Mouse (Mus musculus): ENCODE results near the gene Cacfd1. TPM values are rescaled to one million over a fixed set of nuclear protein-coding genes. Genes with fewer than 3 reads are reported as not detected.
A peak's percentile ranks its signal among the peaks of the same experiment; 100 is the strongest.

The Cacfd1 gene
- total RNA-seq (2021): 10 to 100 TPM; 28.0 to 29.7 TPM

DNA sequence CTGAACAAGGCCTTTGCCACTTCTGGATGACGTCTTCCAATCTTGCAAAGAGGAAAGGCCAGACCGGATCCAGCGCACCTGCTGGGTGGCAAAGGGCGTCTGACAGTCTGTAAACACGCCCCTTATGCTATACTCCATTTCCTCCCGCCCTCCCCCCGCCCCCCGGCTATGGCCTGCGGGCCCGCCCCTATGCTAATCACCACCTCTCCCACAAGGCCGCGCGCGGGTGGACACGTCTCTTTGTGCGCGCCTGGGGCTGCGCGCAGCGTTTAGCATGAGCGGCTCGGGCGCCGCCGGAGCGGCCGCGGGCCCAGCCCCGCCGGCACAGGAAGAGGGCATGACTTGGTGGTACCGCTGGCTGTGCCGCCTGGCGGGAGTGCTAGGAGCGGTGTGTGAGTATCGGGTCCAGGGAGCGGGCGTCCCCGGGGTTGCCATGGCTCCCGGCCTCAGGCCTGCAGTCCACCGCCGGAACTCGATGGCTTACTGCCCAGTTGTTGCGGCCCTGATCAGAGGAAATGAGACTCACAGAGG is at the start of gene Cacfd1:
Gene Cacfd1 (plus strand): TSS at position 213 of the 531 bp plus-strand sequence.
- peak; percentile 90 for DNase-seq

DNA sequence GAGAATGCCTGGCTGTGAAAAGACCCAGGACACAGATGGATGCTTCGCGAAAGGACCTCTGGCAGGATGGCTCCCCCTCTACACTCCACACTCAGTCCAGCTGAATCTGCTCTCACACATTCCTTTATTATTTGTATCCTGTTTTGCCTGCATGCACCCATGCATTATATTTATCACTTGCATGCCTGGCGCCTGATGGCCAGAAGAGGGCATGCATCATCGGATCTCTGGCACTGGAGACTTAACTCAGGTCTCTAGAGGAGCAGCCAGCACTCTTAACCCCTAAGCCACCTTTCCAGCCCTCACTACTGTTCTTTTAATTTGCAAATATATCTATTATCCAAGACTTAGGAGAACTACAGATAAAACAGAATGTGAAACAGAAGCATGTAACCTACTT is 49.0 kb upstream of the Cacfd1 start:
- no peak for DNase-seq

DNA sequence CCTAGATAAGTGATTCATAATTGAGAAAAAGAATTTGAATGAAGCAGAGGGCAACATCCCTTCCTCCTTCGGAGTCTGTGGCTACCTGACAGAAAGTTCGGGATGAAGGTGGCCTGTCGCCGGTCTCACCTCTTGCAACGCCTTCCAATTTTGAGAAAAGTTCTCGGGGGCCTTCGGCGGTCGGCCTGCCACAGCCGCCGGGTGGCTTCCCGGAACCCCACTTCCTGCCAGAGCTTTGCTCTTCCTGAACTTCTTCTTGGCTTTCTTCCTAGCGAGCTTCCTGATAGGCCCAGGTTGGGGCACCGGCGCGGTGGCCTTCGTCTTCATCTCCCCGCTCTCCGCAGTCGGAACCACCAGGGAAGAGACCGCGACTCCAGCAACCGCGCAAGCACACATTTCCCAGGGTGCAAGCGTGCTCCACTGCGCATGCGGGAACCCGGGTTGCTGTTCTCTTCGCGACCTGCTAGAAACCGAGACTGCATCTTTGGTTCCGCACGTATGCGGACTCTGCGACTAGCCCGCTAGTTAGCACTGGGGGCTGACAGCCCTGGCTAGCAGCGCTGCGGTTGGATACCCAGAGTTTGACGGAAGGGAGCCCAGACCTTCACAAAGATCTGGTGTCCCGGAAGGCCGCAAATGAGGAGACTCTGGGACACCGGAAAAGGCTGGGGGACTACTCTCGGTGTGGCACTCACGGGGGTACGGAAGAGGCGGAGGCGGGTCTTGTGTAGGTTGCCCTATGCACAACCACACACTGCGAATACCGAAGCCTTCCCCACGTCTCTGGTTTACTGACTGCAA is 45.6 kb upstream of the Cacfd1 start, which contains the start of gene Rexo4:
Gene Rexo4 (minus strand): TSS at position 464 of the 801 bp plus-strand sequence.
- DNase-seq: peak; percentile 95

- DNase-seq: no peak
Measured at GRCm38 (mm10) chr2:26964724-26965370, 44.9 kb upstream of the Cacfd1 start.

DNA sequence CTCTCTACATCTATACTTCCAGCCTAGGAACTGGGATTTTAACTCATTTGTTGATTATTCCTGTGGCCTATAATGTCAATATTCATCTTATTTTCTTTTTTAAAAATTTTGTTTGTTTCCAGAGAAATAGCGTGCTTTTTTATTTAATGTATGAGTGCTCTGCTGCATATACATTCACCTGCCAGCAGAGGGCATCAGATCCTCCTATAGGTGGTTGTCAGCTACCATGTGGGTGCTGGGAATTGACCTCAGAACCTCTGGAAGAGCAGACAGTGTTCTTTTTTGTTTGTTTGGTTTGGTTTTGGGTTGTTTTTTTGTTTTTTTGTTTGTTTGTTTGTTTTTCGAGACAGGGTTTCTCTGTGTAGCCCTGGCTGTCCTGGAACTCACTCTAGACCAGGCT is 42.5 kb upstream of the Cacfd1 start:
- DNase-seq: no peak

DNA sequence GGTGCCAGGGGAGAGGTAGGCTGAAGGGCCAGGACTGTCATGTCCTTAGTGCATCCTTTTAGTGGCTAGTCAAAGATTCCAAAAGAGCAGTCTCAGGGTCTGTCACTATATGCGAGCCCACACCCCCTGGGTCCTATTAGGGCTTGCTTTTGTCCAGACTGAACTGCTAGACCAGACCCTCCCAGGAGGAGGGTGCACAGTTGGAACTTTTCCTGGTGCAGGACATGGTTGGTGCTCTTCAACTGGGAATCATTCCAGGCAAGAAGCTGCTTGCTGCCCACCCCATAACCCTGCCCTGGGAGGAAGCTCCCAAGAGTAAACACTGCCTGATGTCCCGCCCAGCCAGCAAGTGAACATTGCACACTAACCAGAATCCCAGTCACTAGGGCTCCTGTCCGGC is 36.6 kb upstream of the Cacfd1 start, which contains the start of gene Adamts13:
Gene Adamts13 (plus strand): TSS at position 301 of the 400 bp plus-strand sequence.
- DNase-seq: no peak

- DNase-seq: no peak
Measured at GRCm38 (mm10) chr2:26973960-26974359, 35.8 kb upstream of the Cacfd1 start.

GRCm38 (mm10) chr2:26980361-26980760 is 29.4 kb upstream of the Cacfd1 start:
- DNase-seq: no peak

GRCm38 (mm10) chr2:26984179-26984578 is 25.5 kb upstream of the Cacfd1 start:
- no peak for DNase-seq

DNA sequence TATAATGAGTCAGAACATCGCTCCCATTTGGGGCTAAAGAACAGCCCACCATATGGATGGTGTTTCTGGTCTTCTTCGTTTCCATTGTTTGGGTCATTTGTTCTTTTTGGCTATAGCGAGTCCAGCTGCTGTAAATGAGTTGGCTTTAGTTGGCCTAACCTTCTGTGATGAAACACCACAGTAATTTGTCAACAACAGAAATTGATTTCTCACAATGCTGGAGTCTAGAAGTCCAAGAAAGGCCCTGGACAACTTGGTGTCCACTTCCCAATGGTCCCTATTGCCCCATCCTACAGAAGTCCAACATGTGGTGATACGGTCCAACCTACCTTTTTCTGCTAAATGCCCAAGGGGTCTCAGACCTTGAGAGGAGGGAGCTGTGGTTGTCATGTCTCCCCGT is 25.1 kb upstream of the Cacfd1 start:
- no peak for DNase-seq

DNA sequence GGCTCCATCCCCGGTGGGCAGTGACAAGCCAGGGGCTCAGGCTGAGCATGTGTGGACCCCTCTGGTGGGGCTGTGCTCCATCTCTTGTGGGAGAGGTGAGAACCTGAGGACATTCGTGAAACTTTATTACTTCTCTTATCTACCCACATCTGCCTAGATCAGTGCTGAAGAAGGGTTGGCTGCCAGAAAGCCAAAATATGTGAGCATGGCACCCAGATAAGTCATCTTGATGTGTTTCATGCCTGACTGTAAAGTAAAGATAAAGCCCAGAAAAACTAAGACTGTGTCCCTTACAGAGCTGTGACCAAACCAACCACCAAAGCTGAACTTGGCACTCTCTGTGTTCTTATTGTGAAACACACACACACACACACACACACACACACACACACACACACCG is 15.8 kb upstream of the Cacfd1 start:
- no peak for DNase-seq

GRCm38 (mm10) chr2:26997498-26997897 is 12.2 kb upstream of the Cacfd1 start:
- no peak for DNase-seq

GRCm38 (mm10) chr2:26997993-26998392 is 11.7 kb upstream of the Cacfd1 start:
- DNase-seq: no peak

- no peak for DNase-seq
Measured at GRCm38 (mm10) chr2:27006255-27006654, 3.5 kb upstream of the Cacfd1 start.

- DNase-seq: no peak
Measured at GRCm38 (mm10) chr2:27007701-27008100, 2.0 kb upstream of the Cacfd1 start.

DNA sequence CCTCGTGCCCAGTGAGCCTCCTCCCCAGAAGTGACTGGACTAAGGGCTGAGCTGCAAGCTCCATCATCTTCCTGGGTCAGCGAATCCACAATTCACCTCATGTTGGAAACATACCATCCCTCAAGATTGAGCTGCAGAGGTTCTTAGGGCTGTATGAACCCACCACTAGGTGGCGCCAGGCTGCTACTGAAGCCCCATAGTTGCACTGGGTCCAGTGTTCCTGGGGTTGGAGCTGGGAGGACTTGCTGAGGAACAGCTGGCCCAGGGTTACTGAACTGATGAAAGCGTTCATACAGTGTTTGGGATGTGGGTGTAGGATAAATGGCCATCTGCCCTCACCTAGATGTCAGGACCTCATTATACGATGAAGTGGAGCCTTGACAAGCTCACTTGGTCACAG is 8.1 kb downstream of the Cacfd1 start:
- DNase-seq: peak; percentile 83

- no peak for DNase-seq
Measured at GRCm38 (mm10) chr2:27019530-27019929, 9.8 kb downstream of the Cacfd1 start.

DNA sequence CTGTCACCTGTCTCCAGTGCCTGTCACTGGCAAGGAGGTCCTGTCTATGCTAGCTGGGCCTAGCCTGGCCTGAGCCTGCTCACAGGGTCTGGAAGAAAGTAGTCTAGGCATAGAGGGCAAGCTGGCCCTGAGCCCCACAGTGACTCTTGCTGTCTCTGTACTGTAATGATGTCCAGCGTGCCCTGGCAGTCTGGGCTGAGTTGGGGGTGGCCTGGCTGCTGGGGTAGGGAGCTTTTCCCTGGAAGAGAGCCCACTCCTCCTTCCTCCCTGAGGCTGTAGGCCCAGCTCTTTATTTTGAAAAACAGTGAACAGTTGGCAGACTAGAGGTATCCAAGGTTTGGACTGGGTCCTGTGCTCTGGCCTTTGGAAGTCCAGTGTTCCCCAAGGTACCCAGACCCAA is 11.4 kb downstream of the Cacfd1 start:
- no peak for DNase-seq

GRCm38 (mm10) chr2:27022612-27023011 is 12.9 kb downstream of the Cacfd1 start:
- no peak for DNase-seq

- DNase-seq: no peak
Measured at GRCm38 (mm10) chr2:27024136-27024535, 14.4 kb downstream of the Cacfd1 start.

DNA sequence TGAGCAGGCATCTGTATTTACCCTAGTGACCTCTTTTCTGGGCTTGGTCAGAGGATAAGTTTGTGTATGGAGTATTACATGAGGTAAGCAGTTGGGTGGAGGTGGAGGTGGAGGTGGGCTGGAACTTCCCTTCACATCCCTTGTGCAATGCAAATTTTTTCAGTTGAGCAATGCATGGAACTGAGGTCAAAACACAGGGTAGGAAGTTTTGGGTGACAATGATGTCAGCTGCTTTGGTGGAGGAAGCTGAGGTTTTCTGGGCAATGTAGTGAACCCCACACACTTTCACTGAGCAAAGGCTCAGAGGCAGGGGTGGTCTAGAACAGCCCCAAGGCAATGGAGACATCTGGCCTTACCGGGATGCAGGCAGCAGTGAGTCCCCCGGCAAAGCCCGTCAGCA is 15.8 kb downstream of the Cacfd1 start:
- no peak for DNase-seq

DNA sequence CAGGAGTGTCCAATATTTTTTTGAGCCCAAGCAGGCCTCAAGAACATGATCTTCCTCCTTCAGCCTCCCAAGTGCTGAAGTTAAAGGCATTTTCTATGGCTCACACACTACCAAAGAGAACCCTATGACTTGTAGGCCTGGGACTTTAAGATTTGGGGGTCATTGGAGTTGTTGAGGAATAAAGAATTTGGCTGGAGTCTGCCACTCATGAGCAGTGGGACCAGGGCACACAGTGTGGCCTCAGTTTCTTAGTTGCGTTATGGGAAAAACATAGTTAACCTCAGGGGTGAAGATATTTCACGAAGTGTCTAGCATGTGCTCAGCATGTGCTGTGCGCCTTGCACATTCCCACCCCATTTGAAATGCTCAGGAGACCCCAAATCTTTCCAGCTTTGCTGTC is 16.6 kb downstream of the Cacfd1 start:
- DNase-seq: no peak

GRCm38 (mm10) chr2:27026857-27027617 is 17.3 kb downstream of the Cacfd1 start:
- DNase-seq: no peak
